Mouse (Mus musculus): ENCODE measurements around the gene Golgb1.

Gene Golgb1

GRCm38 (mm10) chr16:36921067-36921613 lies 46.2 kb downstream of the Golgb1 start:
- no peak for DNase-seq

DNA sequence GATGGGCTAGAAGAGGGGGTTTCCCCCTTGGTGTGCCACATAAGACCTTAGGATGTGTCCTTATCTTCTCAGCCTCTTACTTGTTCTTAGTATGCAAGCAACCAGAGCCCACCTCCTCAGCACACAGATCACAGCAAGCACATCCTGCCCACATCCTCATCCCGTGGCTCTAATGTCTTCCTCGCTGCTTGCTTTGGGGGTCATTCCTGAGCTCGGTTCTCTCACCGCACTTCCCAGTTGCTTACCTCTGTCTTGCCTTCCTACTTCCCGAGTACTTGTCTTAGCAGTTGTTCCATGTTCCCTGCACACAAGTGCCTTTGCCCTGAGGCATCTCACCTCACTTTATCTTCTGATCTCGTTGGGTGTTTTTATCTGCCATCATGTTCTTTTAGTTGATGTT lies 47.0 kb downstream of the Golgb1 start:
- peak; percentile 43 to 46 for DNase-seq

DNA sequence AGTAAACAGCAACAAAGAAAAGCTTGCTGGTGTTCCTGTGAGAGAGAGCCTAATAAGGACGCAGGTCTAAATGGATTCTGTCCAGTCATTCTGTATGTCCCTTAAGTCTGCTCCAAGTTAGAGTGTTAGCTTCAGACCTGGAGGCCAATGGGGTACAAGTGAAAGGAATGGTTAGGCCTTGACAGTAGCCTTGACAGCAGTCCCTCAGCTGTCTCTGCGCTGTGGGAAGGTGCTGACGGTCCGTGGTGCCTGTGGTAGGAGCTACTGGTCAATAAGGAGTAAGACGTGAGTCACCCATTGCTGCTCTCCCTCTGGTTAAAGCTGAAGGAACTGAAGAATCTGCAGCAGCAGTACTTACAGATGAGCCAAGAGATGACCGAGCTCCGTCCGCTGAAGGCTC lies 49.4 kb downstream of the Golgb1 start:
- no peak for DNase-seq

DNA sequence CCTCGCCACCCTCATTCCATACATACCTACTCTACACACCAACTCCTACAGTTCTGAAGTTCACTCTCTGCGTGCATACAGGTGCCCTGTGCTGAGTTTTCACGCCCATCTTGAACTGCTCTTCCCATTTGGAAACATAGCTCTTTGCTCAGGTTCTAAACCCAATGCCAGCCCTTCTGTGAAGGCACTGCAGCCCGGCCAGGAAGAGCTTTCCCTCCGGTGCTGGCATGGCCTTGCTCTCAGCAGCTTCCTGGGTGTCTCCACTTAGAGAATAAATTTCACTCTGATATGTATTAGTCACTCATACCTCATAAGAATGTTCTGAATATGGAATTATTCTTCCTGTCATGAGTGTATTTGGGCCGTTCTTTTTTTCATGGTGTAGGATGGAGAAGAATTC lies 50.4 kb downstream of the Golgb1 start:
- no peak for DNase-seq

GRCm38 (mm10) chr16:36925797-36926196 lies 50.9 kb downstream of the Golgb1 start:
- no peak for DNase-seq

GRCm38 (mm10) chr16:36926514-36927447 lies 51.8 kb downstream of the Golgb1 start:
- DNase-seq, result no peak

DNA sequence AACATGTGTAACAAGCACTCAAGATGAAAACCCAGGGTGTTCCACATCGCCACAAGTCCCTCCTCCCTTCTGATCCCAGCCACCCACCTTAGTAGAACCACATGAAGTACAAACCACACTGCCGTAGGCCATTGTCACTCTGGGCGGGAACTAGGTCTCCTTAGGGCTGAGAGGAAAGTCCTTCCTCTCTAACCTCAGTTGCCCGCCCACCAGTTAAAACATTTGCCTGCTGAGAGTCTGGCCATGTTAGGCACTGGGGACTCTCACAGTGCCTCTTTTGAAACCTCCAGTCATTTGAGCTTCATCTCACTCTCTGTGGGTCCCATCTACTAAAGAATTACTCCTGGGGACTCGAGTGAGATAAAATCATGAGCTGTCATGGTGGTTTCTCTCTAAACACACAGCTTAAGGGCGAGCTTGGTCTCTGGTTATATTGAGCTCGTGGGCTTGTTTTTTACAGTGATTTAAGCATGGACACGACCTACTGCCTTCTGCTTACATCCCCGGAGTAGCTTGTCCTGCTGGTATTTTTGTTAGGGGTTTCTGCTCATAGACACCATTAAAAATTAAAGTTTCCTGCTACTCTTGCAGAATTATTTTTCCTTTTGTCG lies 52.7 kb downstream of the Golgb1 start:
- peak; percentile 32 to 56 for DNase-seq

- peak in 1 of 2 experiments; percentile 17 for DNase-seq
Measured at GRCm38 (mm10) chr16:36928106-36928500, 53.2 kb downstream of the Golgb1 start.

DNA sequence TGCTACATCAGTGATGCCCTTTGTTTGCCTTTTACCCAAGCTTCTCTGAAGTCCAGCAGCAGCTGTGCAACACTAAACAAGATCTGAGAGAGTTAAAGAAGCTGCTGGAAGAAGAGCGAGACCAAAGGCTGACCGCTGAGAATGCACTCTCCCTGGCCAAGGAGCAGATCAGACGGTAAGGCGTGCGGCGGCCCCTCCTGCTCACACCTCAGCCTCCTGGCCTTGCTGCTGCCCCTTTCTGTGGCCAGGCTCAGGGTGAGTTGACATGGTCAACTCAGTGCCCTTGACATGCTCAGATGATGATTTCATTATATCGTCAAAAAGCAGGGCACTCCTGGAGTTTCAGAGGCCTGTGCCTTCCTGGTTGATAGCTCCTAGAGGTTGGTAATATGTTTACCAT lies 54.3 kb downstream of the Golgb1 start:
- DNase-seq, result no peak

GRCm38 (mm10) chr16:36930231-36931136 lies 55.5 kb downstream of the Golgb1 start:
- DNase-seq, result no peak

DNA sequence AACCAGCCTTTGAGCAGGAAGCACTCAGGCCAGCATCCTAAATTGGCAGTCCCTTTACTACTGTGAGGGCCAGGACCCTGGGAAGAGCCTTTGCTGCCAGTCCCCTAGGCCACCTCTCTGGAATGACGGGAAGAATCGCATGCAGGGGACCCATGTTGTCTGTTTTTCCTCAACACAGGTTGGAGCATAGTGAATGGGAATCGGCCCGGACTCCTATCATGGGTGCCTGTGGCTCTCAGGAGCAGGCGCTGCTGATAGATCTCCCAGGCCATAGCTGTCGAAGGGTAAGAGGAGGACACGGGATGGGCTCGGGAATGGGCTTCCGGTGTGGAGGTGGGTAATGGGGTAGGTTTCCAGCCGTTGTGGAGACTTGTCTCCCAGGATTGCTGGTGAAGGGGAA lies 56.4 kb downstream of the Golgb1 start:
- DNase-seq, result no peak

DNA sequence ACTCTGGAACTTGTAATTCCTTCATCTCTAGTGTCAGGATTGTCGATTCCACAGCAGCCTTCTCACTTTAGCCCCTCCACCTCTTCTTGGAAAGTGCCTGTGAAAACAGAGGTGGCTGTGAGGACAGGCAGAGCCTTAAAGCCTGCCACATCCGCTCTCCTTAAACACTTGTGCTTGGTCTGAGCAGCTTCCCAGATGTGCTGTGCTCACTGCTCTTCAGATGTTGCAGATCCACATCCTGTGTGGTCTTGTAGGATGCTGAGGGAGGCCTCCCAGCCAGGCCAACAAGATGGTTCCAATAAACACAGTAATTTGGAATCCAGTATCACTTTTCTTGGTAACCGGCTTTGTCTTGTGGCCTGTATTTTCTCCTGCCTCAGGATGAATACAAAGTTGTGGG lies 57.0 kb downstream of the Golgb1 start:
- peak; percentile 32 to 59 for DNase-seq

DNA sequence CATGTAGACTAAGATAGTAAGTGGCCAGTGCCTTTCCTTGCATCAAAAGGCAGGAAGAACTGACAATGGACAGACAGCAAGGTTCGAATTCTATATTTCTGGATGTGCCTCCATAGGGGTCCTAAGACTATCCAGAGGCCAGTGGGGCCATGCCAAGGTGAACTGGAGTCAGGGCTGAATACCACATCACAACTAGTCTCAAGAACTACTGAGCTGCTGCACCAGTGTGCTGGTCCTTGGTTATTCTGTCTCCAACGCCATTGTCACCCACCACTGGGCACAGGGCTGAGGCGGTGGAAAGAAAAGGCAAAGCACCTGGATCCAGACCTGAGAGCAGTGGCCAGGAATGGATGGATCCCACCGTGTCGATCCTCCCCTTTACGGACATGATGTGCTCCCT lies 57.6 kb downstream of the Golgb1 start:
- DNase-seq, result no peak

GRCm38 (mm10) chr16:36934131-36934840 lies 59.3 kb downstream of the Golgb1 start:
- peak; percentile 30 to 35 for DNase-seq

- peak; percentile 81 to 84 for DNase-seq
Measured at GRCm38 (mm10) chr16:36934841-36935620, 60.1 kb downstream of the Golgb1 start, which contains the start of gene Hcls1. Hcls1 (plus strand) TSS chr16:36934983.

- no peak for DNase-seq
Measured at GRCm38 (mm10) chr16:36935814-36936213, 60.9 kb downstream of the Golgb1 start.

DNA sequence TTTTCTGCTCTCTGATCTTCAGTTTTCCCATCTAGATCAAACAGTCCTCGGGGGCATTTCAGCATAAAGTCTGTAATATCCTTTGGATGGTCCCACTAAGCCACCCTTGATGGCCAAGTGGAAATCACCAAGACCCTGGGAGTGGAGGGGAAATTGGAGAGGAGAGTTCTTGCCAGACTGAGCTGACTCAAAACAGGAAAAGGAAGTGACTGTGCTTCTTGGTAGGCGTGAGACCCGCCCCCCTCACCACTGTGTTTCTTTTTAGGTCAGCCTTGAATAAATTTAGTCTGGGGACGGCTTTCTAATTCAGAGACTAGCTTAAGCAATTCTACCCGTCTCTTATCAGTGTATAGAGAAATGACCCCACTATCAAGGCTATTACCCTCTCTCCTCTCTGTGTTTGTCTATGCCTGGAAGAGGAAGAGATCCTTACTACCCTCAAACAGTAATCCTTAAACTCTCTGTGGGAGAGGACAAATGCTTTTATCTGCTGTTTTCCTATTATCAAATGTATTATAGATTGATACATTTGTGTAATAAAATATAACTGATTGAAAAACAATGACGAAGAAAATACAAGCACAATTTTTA lies 66.3 kb downstream of the Golgb1 start:
- DNase-seq, result peak; percentile 35 to 43

GRCm38 (mm10) chr16:36941895-36942294 lies 67.0 kb downstream of the Golgb1 start:
- no peak for DNase-seq

- no peak for DNase-seq
Measured at GRCm38 (mm10) chr16:36943591-36943990, 68.7 kb downstream of the Golgb1 start.

DNA sequence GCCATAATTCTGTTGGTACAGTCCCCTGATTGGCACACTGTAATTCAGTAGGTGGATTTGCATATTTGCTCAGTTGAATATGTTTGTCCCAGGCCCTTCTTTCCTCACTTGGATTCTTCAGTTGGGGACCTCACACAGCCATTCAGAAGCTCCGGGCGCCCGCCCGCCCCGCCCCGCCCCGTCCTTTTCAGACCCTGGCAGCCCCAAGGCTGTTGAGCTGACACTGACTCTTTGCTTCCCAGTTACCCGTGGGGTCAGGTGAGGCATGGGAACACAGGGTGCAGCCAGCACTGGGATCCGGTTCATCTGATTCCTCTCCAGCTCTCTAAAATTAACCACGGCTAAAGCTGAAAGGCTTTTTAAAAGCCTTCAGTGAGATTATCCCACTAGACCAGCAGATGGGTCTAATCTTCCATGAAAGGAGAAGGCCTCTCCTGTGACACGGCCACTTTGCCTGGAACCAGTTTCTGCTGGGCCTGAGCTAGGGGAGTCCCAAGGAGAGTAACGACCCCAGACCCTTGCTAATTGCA lies 70.0 kb downstream of the Golgb1 start:
- no peak for DNase-seq

All from thymus, postnatal 36 days (tissue).